Mouse (Mus musculus) thymus, adult 18-20 months (tissue): ENCODE data around the gene Vmn1r223.
"Not testable (repeated sequence)": the region's sequence is repeated elsewhere in the genome, so short reads cannot be mapped to it uniquely, and the experiment has no call there.

Experiments used
- DNase-seq, 2 experiments: peaks; one replicate each; pipeline ENCODE4 v3.0.0; 2022; ENCODE audit warnings: mixed read lengths in 2 of 2

Vmn1r223 gene

GRCm38 (mm10) chr13:23246834-23247233 lies at the start of gene Vmn1r223:
Vmn1r223 (plus strand) TSS chr13:23247134.
- DNase-seq: not testable (repeated sequence)

- not testable (repeated sequence) for DNase-seq
These were observed 43.0 kb upstream of the Vmn1r223 start for GRCm38 (mm10) chr13:23203885-23204284.

- DNase-seq: not testable (repeated sequence)
These were observed 33.1 kb upstream of the Vmn1r223 start, which contains the start of gene Vmn1r221 for GRCm38 (mm10) chr13:23213827-23214226. Vmn1r221 (plus strand) TSS chr13:23214127.

GRCm38 (mm10) chr13:23235847-23236246 lies 11.1 kb upstream of the Vmn1r223 start, which contains the start of gene Vmn1r222:
Vmn1r222 (minus strand) TSS chr13:23235947.
- DNase-seq: not testable (repeated sequence)

GRCm38 (mm10) chr13:23258546-23259048 lies 11.7 kb downstream of the Vmn1r223 start:
- DNase-seq: no peak

- not testable (repeated sequence) for DNase-seq
These were observed 21.7 kb downstream of the Vmn1r223 start for GRCm38 (mm10) chr13:23268606-23269005.

- DNase-seq: not testable (repeated sequence)
These were observed 22.2 kb downstream of the Vmn1r223 start for GRCm38 (mm10) chr13:23269127-23269526.

- no peak for DNase-seq
These were observed 22.7 kb downstream of the Vmn1r223 start for GRCm38 (mm10) chr13:23269681-23270080.

GRCm38 (mm10) chr13:23270321-23271101 lies 23.6 kb downstream of the Vmn1r223 start:
- DNase-seq: no peak

- no peak for DNase-seq
These were observed 32.6 kb downstream of the Vmn1r223 start for GRCm38 (mm10) chr13:23279576-23279975.

- no peak for DNase-seq
These were observed 33.1 kb downstream of the Vmn1r223 start for GRCm38 (mm10) chr13:23279992-23280391.

- DNase-seq: no peak
These were observed 38.4 kb downstream of the Vmn1r223 start for GRCm38 (mm10) chr13:23285191-23285920.

GRCm38 (mm10) chr13:23285921-23286720 lies 39.2 kb downstream of the Vmn1r223 start:
- no peak for DNase-seq

GRCm38 (mm10) chr13:23286721-23287362 lies 39.9 kb downstream of the Vmn1r223 start:
- DNase-seq: no peak

- no peak for DNase-seq
These were observed 50.8 kb downstream of the Vmn1r223 start for GRCm38 (mm10) chr13:23297737-23298136.

- no peak for DNase-seq
These were observed 51.7 kb downstream of the Vmn1r223 start for GRCm38 (mm10) chr13:23298445-23299232.

GRCm38 (mm10) chr13:23299276-23299998 lies 52.5 kb downstream of the Vmn1r223 start:
- DNase-seq: no peak

- no peak for DNase-seq
These were observed 53.0 kb downstream of the Vmn1r223 start for GRCm38 (mm10) chr13:23299999-23300341.
